Comparison of ENCODE assay signal across 25 mouse cellular contexts in genomic region chr11:85811229-85811628, GRCm38 (mm10). TPM values are rescaled to one million over a fixed set of nuclear protein-coding genes. Genes with fewer than 3 reads are reported as not detected.
DNase-seq lines count a peak whose midpoint lies in the region; ATAC-seq and TF ChIP-seq lines count a peak whose summit lies in the region.
"Had no signal": no experiment of that assay in that cellular context is flagged by ENCODE, and none has a peak within 500 bp of the region (broad histone marks: within the 10 kb centered on the region; RNA-seq: fewer than 3 reads in every experiment).

No protein-coding gene starts in this region.

- H3K9me3 ChIP-seq in liver, embryonic 12.5 days (replicated peaks), result no peaks in the 10 kb centered on the region
- no peaks in the 10 kb centered on the region for H3K9me3 ChIP-seq in CH12.LX (replicated peaks; ENCODE audit: low read length)
- H3K9me3 ChIP-seq in embryonic facial prominence, embryonic 10.5 days, result no peaks in the 10 kb centered on the region
- H3K9me3 ChIP-seq in megakaryocyte, embryonic 14.5 days, result no peaks in the 10 kb centered on the region
- H3K9me3 ChIP-seq in forebrain, embryonic 15.5 days, result no peaks in the 10 kb centered on the region
- H3K9me3 ChIP-seq: forebrain, embryonic 13.5 days; heart, embryonic 15.5 days; hindbrain, embryonic 13.5 days had no signal

- H3K27ac ChIP-seq in liver, adult 2 months (replicated peaks; ENCODE audit: insufficient read depth, low read depth, low read length), result no peak overlapping the region
- no peak overlapping the region for H3K27ac ChIP-seq in liver, embryonic 12.5 days
- H3K27ac ChIP-seq in CH12.LX (ENCODE audit: insufficient read depth, low read depth), result no peak overlapping the region
- 0 out of 2 replicates have a peak overlapping the region, but pooled peaks have one; percentile 7 for H3K27ac ChIP-seq in embryonic facial prominence, embryonic 10.5 days (replicated peaks)
- H3K27ac ChIP-seq in forebrain, embryonic 15.5 days (replicated peaks), result no peak overlapping the region
- no peak overlapping the region for H3K27ac ChIP-seq in left cerebral cortex, adult 2 months
- H3K27ac ChIP-seq: forebrain, embryonic 13.5 days; gastrocnemius, adult 2 months; heart, embryonic 15.5 days; hindbrain, embryonic 13.5 days; hindbrain, postnatal 0 days had no signal

- no peak overlapping the region for H3K4me2 ChIP-seq in liver, embryonic 12.5 days
- H3K4me2 ChIP-seq in CH12.LX (ENCODE audit: insufficient read depth, low read depth, poor library complexity, severe bottlenecking), result peak overlapping the region; percentile 27; the same call in 1 of the 2 replicates
- H3K4me2 ChIP-seq in forebrain, embryonic 15.5 days (replicated peaks), result no peak overlapping the region
- H3K4me2 ChIP-seq: forebrain, embryonic 13.5 days; heart, embryonic 11.5 days; heart, embryonic 15.5 days; hindbrain, embryonic 13.5 days had no signal

- TF ChIP-seq EP300 in CH12.LX (IDR thresholded peaks at IDR 0.05; ENCODE audit: low read length), result no peak

- peak; percentile 22 for DNase-seq in liver, adult 2 months (ENCODE audit: extremely low read depth, low read depth, low spot score)
- no peak for DNase-seq in CH12.LX (ENCODE audit: extremely low read depth)
- DNase-seq in embryonic facial prominence, embryonic 10.5 days (ENCODE audit: low spot score), result no peak
- no peak for DNase-seq in thymus, postnatal 14 days
- DNase-seq in left cerebral cortex, adult 2 months (ENCODE audit: extremely low spot score in 1 of 2, low spot score in 2 of 2), result no peak
- DNase-seq: adrenal gland, postnatal 10 days; cerebellum, adult 18-20 months; cerebellum, adult 9-11 months; cerebellum, postnatal 36 days; gastrocnemius, adult 2 months; gastrocnemius, postnatal 25 days; heart, adult 18-20 months; heart, postnatal 14 days had no signal

- in situ Hi-C loops in CH12.LX (cut with MboI; ENCODE audit: low pct_ligation_motif_present, low pct_unique_long_range_greater_than_20kb, low sequenced_read_pairs), result no loop called here

- no peaks in the 10 kb centered on the region for H3K79me2 ChIP-seq in liver, adult 2 months (ENCODE audit: control insufficient read depth, insufficient read depth, low read length)
- no peaks in the 10 kb centered on the region for H3K79me2 ChIP-seq in CH12.LX (replicated peaks; ENCODE audit: control insufficient read depth, extremely low read depth, insufficient read depth, poor library complexity, severe bottlenecking)

- H3K27me3 ChIP-seq in liver, adult 2 months (ENCODE audit: control insufficient read depth, insufficient read depth, low read length), result no peaks in the 10 kb centered on the region
- H3K27me3 ChIP-seq in liver, embryonic 12.5 days (replicated peaks), result peaks cover 32% of the 10 kb centered on the region
- H3K27me3 ChIP-seq in CH12.LX (replicated peaks), result no peaks in the 10 kb centered on the region
- peaks cover 26% of the 10 kb centered on the region for H3K27me3 ChIP-seq in embryonic facial prominence, embryonic 10.5 days (replicated peaks; ENCODE audit: low read depth, poor library complexity, severe bottlenecking)
- H3K27me3 ChIP-seq in megakaryocyte, embryonic 14.5 days (replicated peaks), result peaks cover 33% of the 10 kb centered on the region
- H3K27me3 ChIP-seq in forebrain, embryonic 15.5 days, result no peaks in the 10 kb centered on the region

- peaks cover 7% of the 10 kb centered on the region for H3K4me1 ChIP-seq in liver, adult 2 months (ENCODE audit: control insufficient read depth, insufficient read depth, low read length)
- peaks cover 29% of the 10 kb centered on the region for H3K4me1 ChIP-seq in liver, embryonic 12.5 days
- H3K4me1 ChIP-seq in CH12.LX (ENCODE audit: control insufficient read depth in 1 of 2, insufficient read depth in 2 of 2), result peaks cover 34 to 50% of the 10 kb centered on the region in 2 experiments
- peaks cover 59% of the 10 kb centered on the region for H3K4me1 ChIP-seq in embryonic facial prominence, embryonic 10.5 days
- peaks cover 28% of the 10 kb centered on the region for H3K4me1 ChIP-seq in megakaryocyte, embryonic 14.5 days
- H3K4me1 ChIP-seq in forebrain, embryonic 15.5 days, result no peaks in the 10 kb centered on the region
- H3K4me1 ChIP-seq: forebrain, embryonic 13.5 days had no signal

- no peak for TF ChIP-seq POLR2A in liver, adult 2 months (IDR thresholded peaks at IDR 0.05; ENCODE audit: extremely low read depth, insufficient read depth, low read length)
- TF ChIP-seq POLR2A in CH12.LX (IDR thresholded peaks at IDR 0.05; ENCODE audit: low read depth, low read length), result no peak

- H3K4me3 ChIP-seq in liver, adult 2 months (ENCODE audit: insufficient read depth, low read depth, low read length), result no peak overlapping the region
- H3K4me3 ChIP-seq in liver, embryonic 12.5 days, result no peak overlapping the region
- no peak overlapping the region for H3K4me3 ChIP-seq in CH12.LX (replicated peaks in 1 of 3; ENCODE audit: low read depth in 2 of 3, low read length in 2 of 3, poor library complexity in 1 of 3)
- H3K4me3 ChIP-seq in embryonic facial prominence, embryonic 10.5 days, result no peak overlapping the region
- peak overlapping the region; percentile 74 for H3K4me3 ChIP-seq in megakaryocyte, embryonic 14.5 days (replicated peaks)
- no peak overlapping the region for H3K4me3 ChIP-seq in forebrain, embryonic 15.5 days
- H3K4me3 ChIP-seq in left cerebral cortex, adult 2 months, result no peak overlapping the region
- H3K4me3 ChIP-seq: forebrain, embryonic 13.5 days; gastrocnemius, adult 2 months; heart, embryonic 15.5 days; hindbrain, embryonic 13.5 days had no signal

- no peak for TF ChIP-seq RAD21 in CH12.LX (IDR thresholded peaks at IDR 0.05; ENCODE audit: low read depth, low read length)

- TF ChIP-seq CTCF in liver, adult 2 months (IDR thresholded peaks at IDR 0.05; ENCODE audit: low read depth, low read length), result no peak
- TF ChIP-seq CTCF in CH12.LX (conservative IDR thresholded peaks at IDR 0.05 in 1 of 2, IDR thresholded peaks at IDR 0.05 in 1 of 2; ENCODE audit: low read depth in 2 of 2, low read length in 2 of 2), result no peak
- no peak for TF ChIP-seq CTCF in left cerebral cortex, adult 2 months (IDR thresholded peaks at IDR 0.05)

- intact Hi-C loops in left cerebral cortex, adult 2 months (cut with DNase I), result no loop called here

- 76% methylated on average over 4 of the region's 4 CpGs for WGBS in liver, adult 2 months
- 33% methylated on average over 4 of the region's 4 CpGs for WGBS in liver, embryonic 12.5 days (ENCODE audit: insufficient replicate concordance)
- WGBS in embryonic facial prominence, embryonic 10.5 days, result 65% methylated on average over 4 of the region's 4 CpGs
- WGBS in forebrain, embryonic 15.5 days, result 81% methylated on average over 4 of the region's 4 CpGs

- dilution Hi-C loops in CH12.LX (cut with MboI; ENCODE audit: extremely low pct_ligation_motif_present, extremely low pct_unique_long_range_greater_than_20kb, low sequenced_read_pairs), result no loop called here

- H3K9ac ChIP-seq in liver, adult 2 months (ENCODE audit: low read depth, low read length), result no peak overlapping the region
- no peak overlapping the region for H3K9ac ChIP-seq in liver, embryonic 12.5 days
- H3K9ac ChIP-seq in CH12.LX (ENCODE audit: insufficient read depth, low read depth), result no peak overlapping the region
- H3K9ac ChIP-seq in forebrain, embryonic 15.5 days (replicated peaks), result no peak overlapping the region
- H3K9ac ChIP-seq: forebrain, embryonic 13.5 days; heart, embryonic 15.5 days; hindbrain, embryonic 13.5 days had no signal

- ATAC-seq in liver, embryonic 12.5 days, result no peak
- ATAC-seq in forebrain, embryonic 15.5 days (replicated peaks), result no peak
- ATAC-seq: forebrain, embryonic 13.5 days; hindbrain, postnatal 0 days had no signal

- H3K36me3 ChIP-seq in liver, adult 2 months (ENCODE audit: control insufficient read depth, insufficient read depth, low read length), result no peaks in the 10 kb centered on the region
- no peaks in the 10 kb centered on the region for H3K36me3 ChIP-seq in liver, embryonic 12.5 days
- H3K36me3 ChIP-seq in CH12.LX (replicated peaks in 1 of 2; ENCODE audit: control insufficient read depth in 1 of 2, insufficient read depth in 1 of 2, low read length in 1 of 2), result no peaks in the 10 kb centered on the region
- H3K36me3 ChIP-seq in embryonic facial prominence, embryonic 10.5 days (replicated peaks), result no peaks in the 10 kb centered on the region
- H3K36me3 ChIP-seq in megakaryocyte, embryonic 14.5 days (replicated peaks; ENCODE audit: low read length), result no peaks in the 10 kb centered on the region
- no peaks in the 10 kb centered on the region for H3K36me3 ChIP-seq in forebrain, embryonic 15.5 days
- H3K36me3 ChIP-seq: heart, embryonic 15.5 days; hindbrain, embryonic 13.5 days had no signal

TF ChIP-seq in CH12.LX, 34 proteins besides CTCF, POLR2A, EP300 and RAD21 (continues in another document):
- TF ChIP-seq JUND (conservative IDR thresholded peaks at IDR 0.05; ENCODE audit: low read depth, low read length), result no peak
- TF ChIP-seq KAT2A (IDR thresholded peaks at IDR 0.05; ENCODE audit: insufficient replicate concordance, low read length), result no peak
- no peak for TF ChIP-seq TBP (conservative IDR thresholded peaks at IDR 0.05; ENCODE audit: low read depth, low read length)

RNA-seq across cellular contexts. Expression of gene Tbx2, which starts 21.1 kb away (rescaled TPM):
- 1.3 and 1.4 TPM in 2 replicates for total RNA-seq in liver, adult 2 months (2014; rRNA removed)
- polyA plus RNA-seq in liver, adult 2 months (2012; rRNA removed), result 2.4 and 3.0 TPM in 2 replicates
- polyA plus RNA-seq in liver, embryonic 12.5 days (2016; fragmentation: Nextera tagmentation; extraction: Ambion mirVana), result 1.1 and 1.4 TPM in 2 replicates
- total RNA-seq in CH12.LX (2012; rRNA removed), result 0.04 TPM in 1 of 2 replicates, not detected in the other
- not detected in 2 replicates for total RNA-seq in CH12.LX (2014; rRNA removed)
- 0.14 and 0.17 TPM in 2 replicates for polyA plus RNA-seq in CH12.LX (2012; ENCODE audit: insufficient read length, low read depth)
- 9.9 and 10.9 TPM in 2 replicates for polyA plus RNA-seq in embryonic facial prominence, embryonic 10.5 days (2016; fragmentation: Nextera tagmentation; extraction: Ambion mirVana)
- polyA plus RNA-seq in megakaryocyte, embryonic 14.5 days (2012; ENCODE audit: insufficient read depth, low replicate concordance), result 1.5 and 1.7 TPM in 2 replicates
- polyA plus RNA-seq in forebrain, embryonic 15.5 days (2015; fragmentation: Nextera tagmentation; extraction: Ambion mirVana), result 0.76 and 0.86 TPM in 2 replicates
- total RNA-seq in left cerebral cortex, adult 2 months (2021), result 1 to 10 TPM; 1.9 to 2.0 TPM

RNA-seq across cellular contexts. Expression of gene Gm11444, which starts 38.9 kb away (rescaled TPM):
- total RNA-seq in liver, adult 2 months (2014; rRNA removed), result not detected in 2 replicates
- not detected in 2 replicates for polyA plus RNA-seq in liver, adult 2 months (2012; rRNA removed)
- not detected in 2 replicates for polyA plus RNA-seq in liver, embryonic 12.5 days (2016; fragmentation: Nextera tagmentation; extraction: Ambion mirVana)
- not detected in 2 replicates for total RNA-seq in CH12.LX (2012; rRNA removed)
- total RNA-seq in CH12.LX (2014; rRNA removed), result not detected in 2 replicates
- not detected in 2 replicates for polyA plus RNA-seq in CH12.LX (2012; ENCODE audit: insufficient read length, low read depth)
- not detected in 2 replicates for polyA plus RNA-seq in embryonic facial prominence, embryonic 10.5 days (2016; fragmentation: Nextera tagmentation; extraction: Ambion mirVana)
- polyA plus RNA-seq in megakaryocyte, embryonic 14.5 days (2012; ENCODE audit: insufficient read depth, low replicate concordance), result not detected in 2 replicates
- not detected in 2 replicates for polyA plus RNA-seq in forebrain, embryonic 15.5 days (2015; fragmentation: Nextera tagmentation; extraction: Ambion mirVana)
- not detected for total RNA-seq in left cerebral cortex, adult 2 months (2021)
- total RNA-seq: adrenal gland, postnatal 10 days; adrenal gland, postnatal 4 days; ES-E14; gastrocnemius, adult 2 months; gastrocnemius, postnatal 25 days; heart, adult 18-20 months; heart, postnatal 14 days; hematopoietic stem cell, adult 5-6 weeks; hindbrain, postnatal 0 days had no signal
- polyA plus RNA-seq: embryonic facial prominence, embryonic 14.5 days; forebrain, embryonic 13.5 days; heart, embryonic 11.5 days; heart, embryonic 15.5 days; hindbrain, embryonic 13.5 days; hindbrain, postnatal 0 days had no signal
